Mouse (Mus musculus) heart, adult 2 months (tissue): ENCODE results near the gene Dyrk1b.

Experiments used
- CTCF ChIP-seq: fragments of 200-600 bp; IDR thresholded peaks from 2 replicates; pipeline ENCODE4 v1.8.1; 2022; ENCODE audit warnings: antibody characterized with exemption, mild to moderate bottlenecking, moderate library complexity
- EP300 ChIP-seq: fragments of 200-500 bp; IDR thresholded peaks from 2 replicates; pipeline ENCODE4 v1.6.1; 2011; ENCODE audit warnings: low read depth, low read length, control low read depth; ENCODE audit not compliant: insufficient read depth
- POLR2A ChIP-seq: fragments of 200-500 bp; IDR thresholded peaks from 2 replicates; pipeline ENCODE4 v1.6.1; 2011; ENCODE audit warnings: mild to moderate bottlenecking, low read depth, low read length, control low read depth; ENCODE audit not compliant: insufficient read depth

GRCm38 (mm10) chr7:28185884-28186283 lies 6.6 kb downstream of the Dyrk1b start:
- TF ChIP-seq CTCF = no peak
- no peak for TF ChIP-seq EP300
- TF ChIP-seq POLR2A = no peak
